Mouse (Mus musculus) forebrain, embryonic 12.5 days (tissue): Measurements from ENCODE around the gene Ncbp1. TPM values are rescaled to one million over a fixed set of nuclear protein-coding genes. Genes with fewer than 3 reads are reported as not detected.

Experiments
- ATAC-seq: fragments of 200-750 bp; cut with Nextera tagmentation; 2 replicates; pipeline ENCODE4 v1.8.0; 2017; ENCODE audit warnings: moderate TSS enrichment; ENCODE audit not compliant: low FRiP score
- H3K27ac ChIP-seq: fragments of 300-500 bp; sonication (generic); 2 replicates; pipeline ENCODE4 v1.5.1; 2016; ENCODE audit warnings: mild to moderate bottlenecking
- H3K27me3 ChIP-seq: fragments of 300-500 bp; sonication (generic); 2 replicates; pipeline ENCODE4 v1.6.1; 2016; ENCODE audit warnings: mild to moderate bottlenecking
- H3K36me3 ChIP-seq: fragments of 300-500 bp; sonication (generic); replicated peaks from 2 replicates; pipeline ENCODE4 v1.6.1; 2016; ENCODE audit warnings: mild to moderate bottlenecking
- H3K4me1 ChIP-seq: fragments of 300-500 bp; sonication (generic); 2 replicates; pipeline ENCODE4 v1.6.1; 2016
- H3K4me2 ChIP-seq: fragments of 300-500 bp; sonication (generic); 2 replicates; pipeline ENCODE4 v1.6.1; 2016; ENCODE audit warnings: mild to moderate bottlenecking, moderate library complexity
- H3K4me3 ChIP-seq: fragments of 300-500 bp; sonication (generic); replicated peaks from 2 replicates; pipeline ENCODE4 v1.5.1; 2016; ENCODE audit warnings: mild to moderate bottlenecking
- H3K9ac ChIP-seq: fragments of 300-500 bp; sonication (generic); 2 replicates; pipeline ENCODE4 v1.6.1; 2016; ENCODE audit warnings: mild to moderate bottlenecking
- H3K9me3 ChIP-seq: fragments of 300-500 bp; sonication (generic); 2 replicates; pipeline ENCODE4 v1.6.1; 2016
- WGBS: fragments of 180-500 bp; shearing (Covaris S2); methylation state at CpG from one replicate; pipeline ENCODE4 v1.1.7; 2016; 5-methylcytosine and 5-hydroxymethylcytosine counted together
- polyA plus RNA-seq: library from polyadenylated mRNA; unstranded; fragments of >200 nt; fragmentation: Nextera tagmentation; extraction: Ambion mirVana; gene quantifications from 2 replicates; pipeline ENCODE4 v1.2.1, GENCODE M21; 2016

Gene Ncbp1
- polyA plus RNA-seq = 129 and 137 TPM in 2 replicates

- peak within 1 kb of the TSS; percentile 69 for H3K4me2 ChIP-seq
- WGBS = under 1% methylated on average over 86 of the region's 90 CpGs
- peaks cover 18% of the 10 kb centered on the region for H3K36me3 ChIP-seq
- H3K27me3 ChIP-seq = no peaks in the 10 kb centered on the region
- H3K27ac ChIP-seq = peak within 1 kb of the TSS; percentile 99
- peak; percentile 89 for ATAC-seq
- peak within 1 kb of the TSS; percentile 95 for H3K9ac ChIP-seq
- H3K4me1 ChIP-seq = peaks cover 28% of the 10 kb centered on the region
- H3K4me3 ChIP-seq = peak within 1 kb of the TSS; percentile 88
- no peaks in the 10 kb centered on the region for H3K9me3 ChIP-seq
Observed at GRCm38 (mm10) chr4:46138287-46139222, at the start of gene Ncbp1, which contains the start of gene Tstd2. Gene Ncbp1, plus strand, starts transcription at chr4:46138613. Gene Tstd2, minus strand, starts transcription at chr4:46138694.

- Histone ChIP-seq H3K4me3 (no peak overlapping the region), H3K4me2 (no peak overlapping the region), H3K9me3 (no peaks in the 10 kb centered on the region), H3K4me1 (peaks cover 9% of the 10 kb centered on the region; the same call in 1 of the 2 replicates), H3K27ac (no peak overlapping the region), H3K27me3 (no peaks in the 10 kb centered on the region), H3K36me3 (no peaks in the 10 kb centered on the region), H3K9ac (no peak overlapping the region)
- WGBS = 84% methylated on average over 14 of the region's 14 CpGs
- ATAC-seq = no peak
Observed at GRCm38 (mm10) chr4:46089524-46090125, 48.8 kb upstream of the Ncbp1 start.

GRCm38 (mm10) chr4:46092429-46093076 is 45.9 kb upstream of the Ncbp1 start:
- H3K9ac ChIP-seq = no peak overlapping the region
- ATAC-seq = no peak
- H3K4me3 ChIP-seq = no peak overlapping the region
- no peak overlapping the region for H3K27ac ChIP-seq
- no peaks in the 10 kb centered on the region for H3K36me3 ChIP-seq
- 0 out of 2 replicates have a peak, but pooled peaks cover 5% of the 10 kb centered on the region for H3K4me1 ChIP-seq
- H3K9me3 ChIP-seq = no peaks in the 10 kb centered on the region
- no peak overlapping the region for H3K4me2 ChIP-seq
- 87% methylated on average over 5 of the region's 5 CpGs for WGBS
- no peaks in the 10 kb centered on the region for H3K27me3 ChIP-seq

GRCm38 (mm10) chr4:46094916-46095825 is 43.2 kb upstream of the Ncbp1 start:
- Histone ChIP-seq H3K9ac (no peak overlapping the region), H3K36me3 (no peaks in the 10 kb centered on the region), H3K9me3 (no peaks in the 10 kb centered on the region), H3K27me3 (0 out of 2 replicates have a peak, but pooled peaks cover under 1% of the 10 kb centered on the region), H3K4me3 (no peak overlapping the region), H3K4me1 (0 out of 2 replicates have a peak, but pooled peaks cover 5% of the 10 kb centered on the region), H3K4me2 (no peak overlapping the region), H3K27ac (no peak overlapping the region)
- WGBS = 71% methylated on average over 15 of the region's 15 CpGs
- ATAC-seq = no peak

GRCm38 (mm10) chr4:46095826-46096159 is 42.6 kb upstream of the Ncbp1 start:
- H3K9ac ChIP-seq = no peak overlapping the region
- ATAC-seq = no peak
- 89% methylated on average over 3 of the region's 3 CpGs for WGBS
- 0 out of 2 replicates have a peak, but pooled peaks cover 3% of the 10 kb centered on the region for H3K27me3 ChIP-seq
- no peak overlapping the region for H3K27ac ChIP-seq
- H3K4me2 ChIP-seq = no peak overlapping the region
- H3K4me3 ChIP-seq = no peak overlapping the region
- no peaks in the 10 kb centered on the region for H3K36me3 ChIP-seq
- no peaks in the 10 kb centered on the region for H3K9me3 ChIP-seq
- H3K4me1 ChIP-seq = 0 out of 2 replicates have a peak, but pooled peaks cover 5% of the 10 kb centered on the region

GRCm38 (mm10) chr4:46096546-46096945 is 41.9 kb upstream of the Ncbp1 start:
- no peak for ATAC-seq
- no peak overlapping the region for H3K9ac ChIP-seq
- 86% methylated on average over 7 of the region's 7 CpGs for WGBS

GRCm38 (mm10) chr4:46097591-46097990 is 40.8 kb upstream of the Ncbp1 start:
- Histone ChIP-seq H3K27me3 (0 out of 2 replicates have a peak, but pooled peaks cover 3% of the 10 kb centered on the region), H3K36me3 (no peaks in the 10 kb centered on the region), H3K4me2 (no peak overlapping the region), H3K27ac (no peak overlapping the region), H3K4me1 (peaks cover 7% of the 10 kb centered on the region; the same call in 1 of the 2 replicates), H3K9me3 (no peaks in the 10 kb centered on the region), H3K9ac (no peak overlapping the region), H3K4me3 (no peak overlapping the region)
- no peak for ATAC-seq
- 91% methylated on average over 2 of the region's 2 CpGs for WGBS

More at GRCm38 (mm10) chr4:46096546-46096945, 41.9 kb upstream of the Ncbp1 start:
- no peaks in the 10 kb centered on the region for H3K36me3 ChIP-seq
- no peak overlapping the region for H3K4me2 ChIP-seq
- no peaks in the 10 kb centered on the region for H3K9me3 ChIP-seq
- H3K4me1 ChIP-seq = peaks cover 10% of the 10 kb centered on the region; the same call in 1 of the 2 replicates
- H3K27ac ChIP-seq = no peak overlapping the region
- H3K4me3 ChIP-seq = no peak overlapping the region
- 0 out of 2 replicates have a peak, but pooled peaks cover 3% of the 10 kb centered on the region for H3K27me3 ChIP-seq

GRCm38 (mm10) chr4:46099132-46099531 is 39.3 kb upstream of the Ncbp1 start:
- 80% methylated on average over 9 of the region's 9 CpGs for WGBS
- ATAC-seq = no peak
- Histone ChIP-seq H3K4me1 (peaks cover 7% of the 10 kb centered on the region; the same call in 1 of the 2 replicates), H3K4me2 (no peak overlapping the region), H3K27me3 (0 out of 2 replicates have a peak, but pooled peaks cover 3% of the 10 kb centered on the region), H3K36me3 (no peaks in the 10 kb centered on the region), H3K9ac (no peak overlapping the region), H3K4me3 (no peak overlapping the region), H3K9me3 (no peaks in the 10 kb centered on the region), H3K27ac (no peak overlapping the region)

- Histone ChIP-seq H3K27me3 (0 out of 2 replicates have a peak, but pooled peaks cover 3% of the 10 kb centered on the region), H3K9me3 (no peaks in the 10 kb centered on the region), H3K27ac (no peak overlapping the region), H3K4me1 (peaks cover 5% of the 10 kb centered on the region; the same call in 1 of the 2 replicates), H3K36me3 (no peaks in the 10 kb centered on the region), H3K4me2 (no peak overlapping the region), H3K9ac (no peak overlapping the region), H3K4me3 (no peak overlapping the region)
- no peak for ATAC-seq
- 85% methylated on average over 7 of the region's 7 CpGs for WGBS
Observed at GRCm38 (mm10) chr4:46100539-46100938, 37.9 kb upstream of the Ncbp1 start.

GRCm38 (mm10) chr4:46101211-46101711 is 37.2 kb upstream of the Ncbp1 start:
- 69% methylated on average over 14 of the region's 14 CpGs for WGBS
- Histone ChIP-seq H3K27me3 (0 out of 2 replicates have a peak, but pooled peaks cover 3% of the 10 kb centered on the region), H3K4me3 (no peak overlapping the region), H3K27ac (no peak overlapping the region), H3K9me3 (no peaks in the 10 kb centered on the region), H3K4me1 (peaks cover 5% of the 10 kb centered on the region; the same call in 1 of the 2 replicates), H3K9ac (no peak overlapping the region), H3K36me3 (no peaks in the 10 kb centered on the region), H3K4me2 (no peak overlapping the region)
- ATAC-seq = no peak
